Mouse (Mus musculus) hindbrain, embryonic 11.5 days (tissue): Measurements from ENCODE around the gene 2210016L21Rik. TPM values are rescaled to one million over a fixed set of nuclear protein-coding genes. Genes with fewer than 3 reads are reported as not detected.
"Not testable (repeated sequence)": the region's sequence is repeated elsewhere in the genome, so short reads cannot be mapped to it uniquely, and the experiment has no call there.

Source experiments
- ATAC-seq: fragments of 200-750 bp; cut with Nextera tagmentation; 2 replicates; pipeline ENCODE4 v1.8.0; 2017; ENCODE audit warnings: mild to moderate bottlenecking, moderate TSS enrichment, moderate library complexity; ENCODE audit not compliant: low FRiP score
- DNase-seq: peaks from one replicate; pipeline ENCODE4 v3.0.0-alpha.2; 2015; ENCODE audit warnings: low spot score
- H3K27ac ChIP-seq: fragments of 300-500 bp; sonication (generic); 2 replicates; pipeline ENCODE4 v1.5.1; 2014; ENCODE audit warnings: mild to moderate bottlenecking, low read depth, low read length
- H3K27me3 ChIP-seq: fragments of 300-500 bp; sonication (generic); 2 replicates; pipeline ENCODE4 v1.6.1; 2014; ENCODE audit warnings: mild to moderate bottlenecking, low read length, moderate library complexity, mixed read lengths; ENCODE audit not compliant: control insufficient read depth, insufficient read depth
- H3K36me3 ChIP-seq: fragments of 300-500 bp; sonication (generic); 2 replicates; pipeline ENCODE4 v1.6.1; 2014; ENCODE audit warnings: mild to moderate bottlenecking, low read length, moderate library complexity, mixed read lengths; ENCODE audit not compliant: control insufficient read depth, insufficient read depth
- H3K4me1 ChIP-seq: fragments of 300-500 bp; sonication (generic); replicated peaks from 2 replicates; pipeline ENCODE4 v1.6.1; 2014; ENCODE audit warnings: low read length, mixed read lengths; ENCODE audit not compliant: control insufficient read depth, insufficient read depth
- H3K4me2 ChIP-seq: fragments of 300-500 bp; sonication (generic); replicated peaks from 2 replicates; pipeline ENCODE4 v1.6.1; 2014; ENCODE audit warnings: mild to moderate bottlenecking, low read depth, low read length
- H3K4me3 ChIP-seq: fragments of 300-500 bp; sonication (generic); 2 replicates; pipeline ENCODE4 v1.5.1; 2014; ENCODE audit warnings: low read depth, low read length
- H3K9ac ChIP-seq: fragments of 300-500 bp; sonication (generic); 2 replicates; pipeline ENCODE4 v1.6.1; 2014; ENCODE audit warnings: low read depth, low read length
- H3K9me3 ChIP-seq: fragments of 300-500 bp; sonication (generic); 2 replicates; pipeline ENCODE4 v1.6.1; 2016; ENCODE audit warnings: low read length; ENCODE audit not compliant: control insufficient read depth
- WGBS: fragments of 180-500 bp; shearing (Covaris S2); extraction: QIAGEN DNeasy Blood & Tissue Kit; methylation state at CpG from one replicate; pipeline ENCODE4 v1.1.7; 2014; 5-methylcytosine and 5-hydroxymethylcytosine counted together
- polyA plus RNA-seq: library from polyadenylated mRNA; unstranded; fragments of >200 nt; fragmentation: Nextera tagmentation; extraction: Ambion mirVana; gene quantifications from 2 replicates; pipeline ENCODE4 v1.2.1, GENCODE M21; 2014

2210016L21Rik gene
- polyA plus RNA-seq, 1 experiment from 2014 or later, result 57.4 TPM

- H3K9me3 ChIP-seq, result no peaks in the 10 kb centered on the region
- no peaks in the 10 kb centered on the region for H3K4me1 ChIP-seq
- H3K36me3 ChIP-seq, result no peaks in the 10 kb centered on the region
- 90% methylated on average over 8 of the region's 8 CpGs for WGBS
- H3K27me3 ChIP-seq, result no peaks in the 10 kb centered on the region
- H3K4me3 ChIP-seq, result no peak overlapping the region
- H3K27ac ChIP-seq, result no peak overlapping the region
- no peak overlapping the region for H3K4me2 ChIP-seq
- no peak for DNase-seq
- H3K9ac ChIP-seq, result no peak overlapping the region
- ATAC-seq, result no peak
Observed at GRCm38 (mm10) chr5:114914855-114915254, 27.1 kb upstream of the 2210016L21Rik start.

- Histone ChIP-seq H3K4me2 (no peak overlapping the region), H3K9me3 (no peaks in the 10 kb centered on the region), H3K4me1 (no peaks in the 10 kb centered on the region), H3K27ac (no peak overlapping the region), H3K4me3 (no peak overlapping the region), H3K27me3 (no peaks in the 10 kb centered on the region), H3K9ac (no peak overlapping the region), H3K36me3 (no peaks in the 10 kb centered on the region)
- DNase-seq, result no peak
- ATAC-seq, result no peak
- WGBS, result 82% methylated on average over 5 of the region's 5 CpGs
Observed at GRCm38 (mm10) chr5:114915854-114916253, 26.1 kb upstream of the 2210016L21Rik start.

GRCm38 (mm10) chr5:114916777-114917176, 25.2 kb upstream of the 2210016L21Rik start:
- H3K36me3 ChIP-seq, result no peaks in the 10 kb centered on the region
- no peak overlapping the region for H3K9ac ChIP-seq
- WGBS, result 81% methylated on average over 4 of the region's 4 CpGs
- H3K4me1 ChIP-seq, result no peaks in the 10 kb centered on the region
- DNase-seq (no peak), ATAC-seq (no peak)
- H3K4me3 ChIP-seq, result no peak overlapping the region
- H3K9me3 ChIP-seq, result no peaks in the 10 kb centered on the region
- no peaks in the 10 kb centered on the region for H3K27me3 ChIP-seq
- H3K4me2 ChIP-seq, result no peak overlapping the region
- H3K27ac ChIP-seq, result no peak overlapping the region

- WGBS, result 96% methylated on average over 5 of the region's 5 CpGs
- H3K27ac ChIP-seq, ATAC-seq: not testable (repeated sequence)
Observed at GRCm38 (mm10) chr5:114917357-114917756, 24.6 kb upstream of the 2210016L21Rik start.

GRCm38 (mm10) chr5:114921551-114922365, 20.2 kb upstream of the 2210016L21Rik start:
- Histone ChIP-seq H3K4me2 (no peak overlapping the region), H3K27ac (no peak overlapping the region), H3K9ac (no peak overlapping the region), H3K4me3 (no peak overlapping the region), H3K27me3 (no peaks in the 10 kb centered on the region), H3K4me1 (no peaks in the 10 kb centered on the region), H3K36me3 (no peaks in the 10 kb centered on the region), H3K9me3 (no peaks in the 10 kb centered on the region)
- WGBS, result 82% methylated on average over 19 of the region's 19 CpGs
- no peak for DNase-seq
- no peak for ATAC-seq

More at GRCm38 (mm10) chr5:114917357-114917756, 24.6 kb upstream of the 2210016L21Rik start:
- not testable (repeated sequence) for H3K4me3 ChIP-seq, H3K4me2 ChIP-seq, H3K27me3 ChIP-seq, H3K36me3 ChIP-seq, H3K9me3 ChIP-seq, H3K9ac ChIP-seq, H3K4me1 ChIP-seq, DNase-seq

GRCm38 (mm10) chr5:114922366-114922731, 19.6 kb upstream of the 2210016L21Rik start:
- WGBS, result 71% methylated on average over 10 of the region's 10 CpGs
- H3K4me1 ChIP-seq, result no peaks in the 10 kb centered on the region
- DNase-seq, result no peak
- H3K36me3 ChIP-seq, result no peaks in the 10 kb centered on the region
- no peak overlapping the region for H3K27ac ChIP-seq
- H3K4me2 ChIP-seq, result no peak overlapping the region
- no peaks in the 10 kb centered on the region for H3K9me3 ChIP-seq
- H3K9ac ChIP-seq, result no peak overlapping the region
- H3K4me3 ChIP-seq, result no peak overlapping the region
- ATAC-seq, result no peak
- H3K27me3 ChIP-seq, result no peaks in the 10 kb centered on the region

- no peak within 1 kb of the TSS for H3K27ac ChIP-seq
- no peaks in the 10 kb centered on the region for H3K36me3 ChIP-seq
- 69% methylated on average over 15 of the region's 15 CpGs for WGBS
- no peaks in the 10 kb centered on the region for H3K9me3 ChIP-seq
- no peak within 1 kb of the TSS for H3K9ac ChIP-seq
- H3K4me2 ChIP-seq, result no peak within 1 kb of the TSS
- ATAC-seq (no peak), DNase-seq (no peak)
- H3K4me3 ChIP-seq, result no peak within 1 kb of the TSS
- H3K4me1 ChIP-seq, result no peaks in the 10 kb centered on the region
- no peaks in the 10 kb centered on the region for H3K27me3 ChIP-seq
Observed at GRCm38 (mm10) chr5:114922998-114923473, 18.9 kb upstream of the 2210016L21Rik start, which contains the start of gene Oasl1. Gene Oasl1 (plus strand): TSS chr5:114923240.

- Histone ChIP-seq H3K4me3 (no peak overlapping the region), H3K9me3 (no peaks in the 10 kb centered on the region), H3K4me2 (no peak overlapping the region), H3K4me1 (no peaks in the 10 kb centered on the region), H3K27me3 (no peaks in the 10 kb centered on the region), H3K27ac (no peak overlapping the region), H3K9ac (no peak overlapping the region), H3K36me3 (no peaks in the 10 kb centered on the region)
- DNase-seq, result no peak
- WGBS, result 75% methylated on average over 1 of the region's 1 CpGs
- no peak for ATAC-seq
Observed at GRCm38 (mm10) chr5:114926153-114926684, 15.7 kb upstream of the 2210016L21Rik start.

GRCm38 (mm10) chr5:114926753-114927152, 15.2 kb upstream of the 2210016L21Rik start:
- WGBS, result 81% methylated on average over 9 of the region's 9 CpGs
- H3K9me3 ChIP-seq, result no peaks in the 10 kb centered on the region
- ATAC-seq (no peak), DNase-seq (no peak)
- no peaks in the 10 kb centered on the region for H3K27me3 ChIP-seq
- no peaks in the 10 kb centered on the region for H3K36me3 ChIP-seq
- H3K4me3 ChIP-seq, result no peak overlapping the region
- no peaks in the 10 kb centered on the region for H3K4me1 ChIP-seq
- no peak overlapping the region for H3K9ac ChIP-seq
- H3K4me2 ChIP-seq, result no peak overlapping the region
- H3K27ac ChIP-seq, result no peak overlapping the region
